Mouse (Mus musculus): Measurements from ENCODE around the gene Mcidas. TPM values are rescaled to one million over a fixed set of nuclear protein-coding genes. Genes with fewer than 3 reads are reported as not detected.
A peak's percentile ranks its signal among the peaks of the same experiment; 100 is the strongest.

Gene Mcidas
- polyA plus RNA-seq, 1 experiment from 2014 or later: 0.08 TPM

GRCm38 (mm10) chr13:112987991-112988390, 5.7 kb upstream of the Mcidas start:
- peak overlapping the region; percentile 56 for H3K4me3 ChIP-seq (replicated peaks)
- peak overlapping the region; percentile 52 for H3K9ac ChIP-seq (replicated peaks)
- H3K27ac ChIP-seq (replicated peaks): no peak overlapping the region
- no peaks in the 10 kb centered on the region for H3K36me3 ChIP-seq
- ATAC-seq (ENCODE audit: low FRiP score): peak; percentile 46
- H3K9me3 ChIP-seq (replicated peaks): no peaks in the 10 kb centered on the region
- H3K4me1 ChIP-seq: peaks cover 39% of the 10 kb centered on the region
- H3K4me2 ChIP-seq: peak overlapping the region; percentile 95
- H3K27me3 ChIP-seq (replicated peaks): peaks cover 72% of the 10 kb centered on the region
- WGBS: 1% methylated on average over 38 of the region's 39 CpGs

GRCm38 (mm10) chr13:112988866-112989265, 4.8 kb upstream of the Mcidas start:
- Histone ChIP-seq H3K4me1 (peaks cover 47% of the 10 kb centered on the region), H3K4me3 (replicated peaks) (peak overlapping the region; percentile 56), H3K9ac (replicated peaks) (no peak overlapping the region), H3K36me3 (no peaks in the 10 kb centered on the region), H3K27me3 (replicated peaks) (peaks cover 81% of the 10 kb centered on the region), H3K4me2 (peak overlapping the region; percentile 95), H3K27ac (replicated peaks) (no peak overlapping the region), H3K9me3 (replicated peaks) (no peaks in the 10 kb centered on the region)
- no peak for ATAC-seq (ENCODE audit: low FRiP score)
- WGBS: 1% methylated on average over 19 of the region's 19 CpGs

- ATAC-seq (ENCODE audit: low FRiP score): no peak
- H3K4me2 ChIP-seq: peak overlapping the region; percentile 95
- under 1% methylated on average over 23 of the region's 23 CpGs for WGBS
- peaks cover 82% of the 10 kb centered on the region for H3K27me3 ChIP-seq (replicated peaks)
- no peak overlapping the region for H3K27ac ChIP-seq (replicated peaks)
- H3K4me3 ChIP-seq (replicated peaks): peak overlapping the region; percentile 56
- no peak overlapping the region for H3K9ac ChIP-seq (replicated peaks)
- H3K36me3 ChIP-seq: no peaks in the 10 kb centered on the region
- peaks cover 54% of the 10 kb centered on the region for H3K4me1 ChIP-seq
- no peaks in the 10 kb centered on the region for H3K9me3 ChIP-seq (replicated peaks)
These were observed 4.1 kb upstream of the Mcidas start for GRCm38 (mm10) chr13:112989541-112989940.

- H3K9ac ChIP-seq (replicated peaks): no peak overlapping the region
- peaks cover 87% of the 10 kb centered on the region for H3K27me3 ChIP-seq (replicated peaks)
- no peak overlapping the region for H3K27ac ChIP-seq (replicated peaks)
- no peak overlapping the region for H3K4me3 ChIP-seq (replicated peaks)
- no peaks in the 10 kb centered on the region for H3K36me3 ChIP-seq
- no peak overlapping the region for H3K4me2 ChIP-seq
- 19% methylated on average over 4 of the region's 4 CpGs for WGBS
- ATAC-seq (ENCODE audit: low FRiP score): no peak
- H3K4me1 ChIP-seq: peaks cover 55% of the 10 kb centered on the region
- no peaks in the 10 kb centered on the region for H3K9me3 ChIP-seq (replicated peaks)
These were observed 3.3 kb upstream of the Mcidas start for GRCm38 (mm10) chr13:112990346-112990745.

GRCm38 (mm10) chr13:112994191-112994590, 546 bp downstream of the Mcidas start:
- 1% methylated on average over 25 of the region's 25 CpGs for WGBS

GRCm38 (mm10) chr13:112996407-112996806, 2.8 kb downstream of the Mcidas start:
- H3K36me3 ChIP-seq: no peaks in the 10 kb centered on the region
- H3K9me3 ChIP-seq (replicated peaks): no peaks in the 10 kb centered on the region
- H3K9ac ChIP-seq (replicated peaks): no peak overlapping the region
- no peak for ATAC-seq (ENCODE audit: low FRiP score)
- peaks cover 24% of the 10 kb centered on the region for H3K4me1 ChIP-seq
- H3K27ac ChIP-seq (replicated peaks): no peak overlapping the region
- 67% methylated on average over 4 of the region's 4 CpGs for WGBS
- H3K27me3 ChIP-seq (replicated peaks): peaks cover 87% of the 10 kb centered on the region
- no peak overlapping the region for H3K4me2 ChIP-seq
- no peak overlapping the region for H3K4me3 ChIP-seq (replicated peaks)

More at GRCm38 (mm10) chr13:112994191-112994590, 546 bp downstream of the Mcidas start:
- Histone ChIP-seq H3K4me2 (peak overlapping the region; percentile 68), H3K36me3 (no peaks in the 10 kb centered on the region), H3K4me3 (replicated peaks) (peak overlapping the region; percentile 42), H3K9ac (replicated peaks) (peak overlapping the region; percentile 29; the same call in 1 of the 2 replicates), H3K9me3 (replicated peaks) (no peaks in the 10 kb centered on the region), H3K27me3 (replicated peaks) (peaks cover 89% of the 10 kb centered on the region), H3K27ac (replicated peaks) (no peak overlapping the region), H3K4me1 (peaks cover 32% of the 10 kb centered on the region)
- ATAC-seq (ENCODE audit: low FRiP score): peak; percentile 45

- Histone ChIP-seq H3K4me2 (no peak overlapping the region), H3K4me1 (peaks cover 24% of the 10 kb centered on the region), H3K27ac (replicated peaks) (no peak overlapping the region), H3K4me3 (replicated peaks) (no peak overlapping the region), H3K36me3 (no peaks in the 10 kb centered on the region), H3K27me3 (replicated peaks) (peaks cover 91% of the 10 kb centered on the region), H3K9me3 (replicated peaks) (no peaks in the 10 kb centered on the region), H3K9ac (replicated peaks) (no peak overlapping the region)
- 75% methylated on average over 6 of the region's 6 CpGs for WGBS
- no peak for ATAC-seq (ENCODE audit: low FRiP score)
These were observed 3.7 kb downstream of the Mcidas start for GRCm38 (mm10) chr13:112997369-112997768.

- Histone ChIP-seq H3K36me3 (no peaks in the 10 kb centered on the region), H3K4me1 (peaks cover 19% of the 10 kb centered on the region), H3K27ac (replicated peaks) (peak overlapping the region; percentile 28; the same call in 1 of the 2 replicates), H3K27me3 (replicated peaks) (peaks cover 82% of the 10 kb centered on the region), H3K9ac (replicated peaks) (peak overlapping the region; percentile 51), H3K9me3 (replicated peaks) (no peaks in the 10 kb centered on the region), H3K4me2 (peak overlapping the region; percentile 97), H3K4me3 (replicated peaks) (peak overlapping the region; percentile 49)
- WGBS: under 1% methylated on average over 46 of the region's 46 CpGs
- ATAC-seq (ENCODE audit: low FRiP score): peak; percentile 75
These were observed 5.0 kb downstream of the Mcidas start for GRCm38 (mm10) chr13:112998427-112999201.

- no peak overlapping the region for H3K9ac ChIP-seq (replicated peaks)
- H3K9me3 ChIP-seq (replicated peaks): no peaks in the 10 kb centered on the region
- no peak overlapping the region for H3K4me2 ChIP-seq
- H3K4me1 ChIP-seq: peaks cover 9% of the 10 kb centered on the region
- no peak overlapping the region for H3K27ac ChIP-seq (replicated peaks)
- no peak for ATAC-seq (ENCODE audit: low FRiP score)
- H3K4me3 ChIP-seq (replicated peaks): no peak overlapping the region
- WGBS: 77% methylated on average over 3 of the region's 3 CpGs
- no peaks in the 10 kb centered on the region for H3K36me3 ChIP-seq
- peaks cover 68% of the 10 kb centered on the region for H3K27me3 ChIP-seq (replicated peaks)
These were observed 6.4 kb downstream of the Mcidas start for GRCm38 (mm10) chr13:113000090-113000489.

GRCm38 (mm10) chr13:113000576-113001318, 7.1 kb downstream of the Mcidas start:
- Histone ChIP-seq H3K4me1 (peaks cover 9% of the 10 kb centered on the region), H3K9ac (replicated peaks) (no peak overlapping the region), H3K27ac (replicated peaks) (no peak overlapping the region), H3K4me3 (replicated peaks) (no peak overlapping the region), H3K36me3 (no peaks in the 10 kb centered on the region), H3K9me3 (replicated peaks) (no peaks in the 10 kb centered on the region), H3K4me2 (no peak overlapping the region), H3K27me3 (replicated peaks) (peaks cover 61% of the 10 kb centered on the region)
- no peak for ATAC-seq (ENCODE audit: low FRiP score)
- 75% methylated on average over 9 of the region's 9 CpGs for WGBS

- Histone ChIP-seq H3K9me3 (replicated peaks) (no peaks in the 10 kb centered on the region), H3K4me2 (no peak overlapping the region), H3K4me3 (replicated peaks) (no peak overlapping the region), H3K36me3 (no peaks in the 10 kb centered on the region), H3K9ac (replicated peaks) (no peak overlapping the region), H3K4me1 (no peaks in the 10 kb centered on the region), H3K27ac (replicated peaks) (no peak overlapping the region), H3K27me3 (replicated peaks) (no peaks in the 10 kb centered on the region)
- ATAC-seq (ENCODE audit: low FRiP score): no peak
- WGBS: 84% methylated on average over 6 of the region's 6 CpGs
These were observed 19.0 kb downstream of the Mcidas start for GRCm38 (mm10) chr13:113012683-113013082.
